Mouse (Mus musculus) liver, embryonic 15.5 days (tissue): ENCODE results near the gene Cfap206. TPM values are rescaled to one million over a fixed set of nuclear protein-coding genes. Genes with fewer than 3 reads are reported as not detected.
"Not testable (repeated sequence)": the region's sequence is repeated elsewhere in the genome, so short reads cannot be mapped to it uniquely, and the experiment has no call there.

Experiments
- ATAC-seq: fragments of 200-750 bp; cut with Nextera tagmentation; 2 replicates; pipeline ENCODE4 v1.8.0; 2017; ENCODE audit warnings: moderate number of reproducible peaks, mild to moderate bottlenecking, moderate library complexity; ENCODE audit not compliant: insufficient read depth
- H3K27ac ChIP-seq: fragments of 300-500 bp; sonication (generic); replicated peaks from 2 replicates; pipeline ENCODE4 v1.5.1; 2015; ENCODE audit warnings: mild to moderate bottlenecking, inconsistent platforms
- H3K27me3 ChIP-seq: fragments of 300-500 bp; sonication (generic); 2 replicates; pipeline ENCODE4 v1.6.1; 2015; ENCODE audit warnings: mild to moderate bottlenecking, inconsistent platforms
- H3K36me3 ChIP-seq: fragments of 300-500 bp; sonication (generic); replicated peaks from 2 replicates; pipeline ENCODE4 v1.6.1; 2015; ENCODE audit warnings: moderate library complexity, mild to moderate bottlenecking, inconsistent platforms
- H3K4me1 ChIP-seq: fragments of 300-500 bp; sonication (generic); replicated peaks from 2 replicates; pipeline ENCODE4 v1.6.1; 2015; ENCODE audit warnings: inconsistent platforms
- H3K4me2 ChIP-seq: fragments of 300-500 bp; sonication (generic); 2 replicates; pipeline ENCODE4 v1.6.1; 2015; ENCODE audit warnings: moderate library complexity, mild to moderate bottlenecking, inconsistent platforms
- H3K4me3 ChIP-seq: fragments of 300-500 bp; sonication (generic); replicated peaks from 2 replicates; pipeline ENCODE4 v1.5.1; 2015; ENCODE audit warnings: mild to moderate bottlenecking, inconsistent platforms
- H3K9ac ChIP-seq: fragments of 300-500 bp; sonication (generic); 2 replicates; pipeline ENCODE4 v1.6.1; 2015; ENCODE audit warnings: moderate library complexity, mild to moderate bottlenecking, inconsistent platforms
- H3K9me3 ChIP-seq: fragments of 300-500 bp; sonication (generic); replicated peaks from 2 replicates; pipeline ENCODE4 v1.6.1; 2016; ENCODE audit warnings: inconsistent platforms
- WGBS: fragments of 180-500 bp; shearing (Covaris S2); methylation state at CpG from one replicate; pipeline ENCODE4 v1.1.7; 2015; ENCODE audit warnings: mixed read lengths; ENCODE audit not compliant: insufficient replicate concordance; 5-methylcytosine and 5-hydroxymethylcytosine counted together
- polyA plus RNA-seq: library from polyadenylated mRNA; unstranded; fragments of >200 nt; fragmentation: Nextera tagmentation; extraction: Ambion mirVana; gene quantifications from 2 replicates; pipeline ENCODE4 v1.2.1, GENCODE M21; 2015

Cfap206 gene
- polyA plus RNA-seq, result not detected in 2 replicates

DNA sequence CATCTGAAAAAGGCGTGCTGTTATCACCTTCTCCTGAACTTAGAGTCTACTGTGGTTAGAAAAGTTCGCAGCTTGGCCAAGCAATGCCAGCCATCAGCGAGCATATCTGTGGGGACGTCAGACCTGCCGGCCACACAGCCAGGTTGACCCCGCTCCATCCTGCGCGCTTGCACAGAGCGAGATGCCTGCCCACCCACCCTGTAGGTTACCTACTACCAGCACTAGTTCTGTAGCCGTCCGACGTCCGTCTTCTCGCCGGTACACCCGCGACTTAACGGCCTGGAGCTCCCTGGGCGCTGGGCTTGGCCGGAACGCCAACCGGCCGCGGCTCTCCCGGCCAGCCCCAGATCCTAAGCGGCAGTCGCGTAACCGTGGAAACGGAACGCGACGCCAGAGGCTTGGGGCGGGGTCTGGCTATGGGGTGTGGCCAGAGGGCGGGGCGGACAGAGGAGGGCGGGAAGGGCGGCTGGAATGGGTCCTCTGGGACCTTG, at the start of gene Cfap206:
TSS of gene Cfap206 (minus strand) at position 356 of the 491 bp plus-strand sequence.
- WGBS, result under 1% methylated on average over 38 of the region's 38 CpGs
- no peak within 1 kb of the TSS for H3K27ac ChIP-seq
- peak; percentile 75 for ATAC-seq
- peak within 1 kb of the TSS; percentile 77 for H3K4me2 ChIP-seq
- no peak within 1 kb of the TSS for H3K9ac ChIP-seq
- peaks cover 26% of the 10 kb centered on the region for H3K27me3 ChIP-seq
- peaks cover 8% of the 10 kb centered on the region for H3K4me1 ChIP-seq
- H3K36me3 ChIP-seq, result no peaks in the 10 kb centered on the region
- H3K4me3 ChIP-seq, result peak within 1 kb of the TSS; percentile 54
- H3K9me3 ChIP-seq, result no peaks in the 10 kb centered on the region

DNA sequence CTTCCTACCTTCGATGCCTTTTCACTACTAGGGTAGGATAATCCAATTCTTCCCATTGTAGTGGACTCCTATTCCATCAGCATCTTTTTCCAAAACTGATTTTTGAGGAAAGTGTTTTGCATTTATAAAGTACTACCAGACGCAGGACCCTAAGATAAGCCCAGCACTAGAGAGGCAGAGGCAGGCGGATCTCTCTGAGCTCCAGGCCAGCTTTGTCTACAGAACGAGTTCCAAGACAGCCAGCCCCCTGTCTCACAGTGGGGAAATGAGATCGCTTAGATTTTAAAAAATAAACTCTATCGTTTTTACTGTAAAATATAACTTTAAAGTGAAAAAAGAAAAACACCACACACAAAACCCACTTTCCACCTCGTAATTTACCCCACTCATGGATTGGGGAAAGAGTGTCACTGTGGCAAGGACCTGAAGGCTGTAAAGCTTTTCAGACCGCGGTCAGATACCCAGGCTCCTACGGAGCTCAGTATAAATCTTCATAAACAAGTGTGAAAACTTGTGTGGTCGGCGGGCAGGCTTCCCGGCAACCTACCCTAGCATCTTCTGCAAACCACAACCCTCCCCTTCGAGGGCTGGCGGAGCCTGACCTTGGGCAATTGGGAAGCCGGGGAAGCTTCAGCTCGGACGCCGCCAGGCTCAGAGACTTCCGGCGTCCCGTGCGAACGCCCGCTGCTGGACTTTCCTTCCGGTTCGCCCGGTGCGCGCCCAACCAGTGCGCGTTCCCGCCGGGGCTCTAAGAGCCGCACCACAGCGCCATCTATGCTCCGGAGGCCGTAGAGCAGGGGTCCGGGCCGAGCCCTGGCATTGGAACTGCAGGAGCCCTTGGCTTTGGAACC, 47.9 kb upstream of the Cfap206 start, which contains the start of gene Smim8:
TSS of gene Smim8 (minus strand) at position 747 of the 851 bp plus-strand sequence.
- H3K27me3 ChIP-seq, result no peaks in the 10 kb centered on the region
- 4% methylated on average over 40 of the region's 40 CpGs for WGBS
- ATAC-seq, result peak; percentile 93
- no peaks in the 10 kb centered on the region for H3K9me3 ChIP-seq
- H3K9ac ChIP-seq, result peak within 1 kb of the TSS; percentile 73
- peak within 1 kb of the TSS; percentile 82 for H3K27ac ChIP-seq
- no peaks in the 10 kb centered on the region for H3K36me3 ChIP-seq
- peaks cover 18% of the 10 kb centered on the region for H3K4me1 ChIP-seq
- peak within 1 kb of the TSS; percentile 77 for H3K4me2 ChIP-seq
- H3K4me3 ChIP-seq, result peak within 1 kb of the TSS; percentile 79

DNA sequence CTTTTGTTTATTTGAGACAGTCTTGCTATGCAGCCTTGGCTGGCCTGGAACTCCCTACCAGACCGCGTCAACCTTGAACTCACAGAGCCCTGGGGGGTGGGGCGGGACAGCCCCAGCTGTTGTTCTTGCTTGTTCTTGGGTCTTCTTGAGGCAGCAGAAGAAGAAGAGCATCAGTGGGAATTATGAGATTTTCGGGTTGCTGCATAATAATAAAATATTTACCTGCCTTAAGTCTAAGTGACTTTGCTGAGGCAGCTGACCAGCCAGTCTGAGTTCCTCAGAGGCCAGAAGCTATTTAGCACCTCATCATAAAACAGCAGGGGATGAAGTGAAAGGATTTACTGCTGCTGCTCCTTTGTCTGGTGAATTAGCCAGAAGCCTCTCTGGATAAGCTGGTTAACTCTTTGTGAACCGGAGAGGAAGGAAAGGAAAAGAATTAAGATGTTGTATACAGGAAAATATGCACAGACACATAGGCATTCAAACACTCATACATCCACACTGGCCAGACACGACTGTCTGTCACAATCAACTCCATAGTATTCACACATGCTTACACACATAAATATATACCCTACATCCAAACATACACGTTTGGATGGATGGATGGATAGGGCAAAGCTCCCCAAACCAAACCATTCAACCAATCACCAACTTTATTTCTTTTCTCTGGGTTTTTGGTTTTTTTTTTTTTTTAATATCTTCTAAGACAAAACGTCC, 41.8 kb upstream of the Cfap206 start:
- H3K27me3 ChIP-seq, result no peaks in the 10 kb centered on the region
- 44% methylated on average over 8 of the region's 8 CpGs for WGBS
- ATAC-seq, result no peak

DNA sequence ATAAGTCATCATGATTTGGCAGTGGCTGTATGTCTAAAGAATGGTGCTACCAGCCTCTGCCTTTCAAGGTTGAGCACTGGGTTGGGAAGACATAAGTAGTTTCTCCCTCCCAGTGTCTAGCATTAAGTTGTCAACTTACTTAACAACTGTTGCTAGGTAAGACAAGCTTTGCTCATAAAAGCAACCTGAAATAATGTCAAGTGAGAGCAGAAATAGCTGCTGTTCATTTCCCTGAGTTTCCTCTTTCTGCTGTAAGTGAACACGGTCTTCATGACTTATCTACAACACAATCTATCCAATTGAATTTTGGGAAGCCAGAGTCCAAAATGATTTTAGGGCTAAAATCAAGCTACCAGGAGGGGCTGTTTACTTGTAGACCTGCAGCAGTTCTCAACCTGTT, 26.2 kb upstream of the Cfap206 start, which contains the start of gene Gm136:
TSS of gene Gm136 (minus strand) at position 101 of the 400 bp plus-strand sequence.
- no peak for ATAC-seq
- WGBS, result 29% methylated on average over 1 of the region's 1 CpGs
- no peaks in the 10 kb centered on the region for H3K4me1 ChIP-seq
- H3K27me3 ChIP-seq, result no peaks in the 10 kb centered on the region
- no peak within 1 kb of the TSS for H3K27ac ChIP-seq
- H3K36me3 ChIP-seq, result no peaks in the 10 kb centered on the region
- H3K4me2 ChIP-seq, result no peak within 1 kb of the TSS
- H3K4me3 ChIP-seq, result no peak within 1 kb of the TSS
- H3K9me3 ChIP-seq, result no peaks in the 10 kb centered on the region
- H3K9ac ChIP-seq, result no peak within 1 kb of the TSS

More for the DNA sequence above, 41.8 kb upstream of the Cfap206 start:
- Histone ChIP-seq H3K9ac (no peak overlapping the region), H3K4me3 (no peak overlapping the region), H3K9me3 (no peaks in the 10 kb centered on the region), H3K27ac (no peak overlapping the region), H3K4me2 (no peak overlapping the region), H3K4me1 (peaks cover 12% of the 10 kb centered on the region), H3K36me3 (peaks cover 3% of the 10 kb centered on the region)

DNA sequence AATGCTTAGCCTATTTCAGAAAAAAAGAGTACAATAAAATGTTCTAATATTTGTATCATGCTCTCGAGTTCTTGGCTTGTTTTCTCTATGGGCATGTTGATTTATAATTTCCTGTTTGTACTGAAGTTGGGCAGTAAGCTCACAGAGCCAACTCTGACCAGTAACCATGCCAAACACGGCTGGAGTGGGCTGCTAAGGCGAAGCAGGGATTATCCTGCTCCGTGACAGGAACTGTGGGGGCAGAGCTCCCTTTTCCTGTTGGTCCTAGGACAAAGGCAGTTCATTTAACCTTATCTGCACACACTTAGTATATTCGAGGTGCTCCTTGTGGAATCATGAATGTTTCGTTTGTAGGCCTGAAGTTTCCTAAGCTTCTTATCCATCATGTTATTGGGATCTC, 19.2 kb upstream of the Cfap206 start:
- Histone ChIP-seq H3K9ac (no peak overlapping the region), H3K4me1 (no peaks in the 10 kb centered on the region), H3K36me3 (no peaks in the 10 kb centered on the region), H3K9me3 (no peaks in the 10 kb centered on the region), H3K27me3 (no peaks in the 10 kb centered on the region), H3K4me3 (no peak overlapping the region), H3K4me2 (no peak overlapping the region), H3K27ac (no peak overlapping the region)
- no peak for ATAC-seq
- 30% methylated on average over 6 of the region's 6 CpGs for WGBS

DNA sequence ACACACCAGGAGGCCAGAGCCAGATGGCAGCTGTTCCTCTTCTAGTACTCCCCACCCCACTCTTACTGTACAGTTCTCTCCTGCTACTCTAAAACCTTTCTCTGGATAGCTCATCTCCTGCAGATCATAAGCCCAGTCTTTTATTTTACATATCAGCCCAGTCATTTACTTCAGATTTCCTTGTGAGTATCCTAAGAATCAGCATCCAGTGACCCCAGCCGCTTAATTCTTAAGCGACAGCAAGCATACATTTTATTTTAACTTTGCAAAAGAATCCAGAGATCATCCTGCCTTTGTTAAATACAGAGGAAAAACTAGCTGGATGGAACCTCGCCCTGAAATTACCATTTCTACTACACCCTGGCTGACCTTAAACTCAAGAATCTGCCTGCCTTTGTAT, 4.5 kb upstream of the Cfap206 start:
- Histone ChIP-seq H3K27me3 (peaks cover 12% of the 10 kb centered on the region), H3K4me2 (no peak overlapping the region), H3K4me3 (no peak overlapping the region), H3K9me3 (no peaks in the 10 kb centered on the region), H3K27ac (no peak overlapping the region), H3K36me3 (no peaks in the 10 kb centered on the region), H3K4me1 (peaks cover 8% of the 10 kb centered on the region), H3K9ac (no peak overlapping the region)
- 60% methylated on average over 3 of the region's 3 CpGs for WGBS
- ATAC-seq, result no peak

DNA sequence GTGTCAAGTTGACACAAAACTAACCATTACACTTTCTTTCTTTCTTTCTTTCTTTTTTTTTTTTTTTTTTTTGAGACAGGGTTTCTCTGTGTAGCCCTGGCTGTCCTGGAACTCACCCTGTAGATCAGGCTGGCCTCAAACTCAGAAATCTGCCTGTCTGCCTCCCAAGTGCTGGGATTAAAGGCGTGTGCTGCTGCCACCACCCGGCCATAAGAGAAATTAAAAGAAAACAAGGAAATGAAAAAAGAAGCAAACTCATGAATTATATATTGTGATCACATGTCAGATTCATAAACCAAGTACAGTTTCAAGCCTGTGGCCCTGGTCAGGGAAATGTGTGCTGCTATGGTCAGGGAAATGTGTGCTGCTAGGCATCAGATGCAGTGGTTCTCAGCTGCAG, 3.4 kb upstream of the Cfap206 start:
- H3K9me3 ChIP-seq, H3K36me3 ChIP-seq, H3K4me3 ChIP-seq, H3K4me1 ChIP-seq, ATAC-seq, H3K4me2 ChIP-seq, H3K27ac ChIP-seq, H3K9ac ChIP-seq: not testable (repeated sequence)
- peaks cover 17% of the 10 kb centered on the region for H3K27me3 ChIP-seq
- WGBS, result 17% methylated on average over 2 of the region's 2 CpGs

DNA sequence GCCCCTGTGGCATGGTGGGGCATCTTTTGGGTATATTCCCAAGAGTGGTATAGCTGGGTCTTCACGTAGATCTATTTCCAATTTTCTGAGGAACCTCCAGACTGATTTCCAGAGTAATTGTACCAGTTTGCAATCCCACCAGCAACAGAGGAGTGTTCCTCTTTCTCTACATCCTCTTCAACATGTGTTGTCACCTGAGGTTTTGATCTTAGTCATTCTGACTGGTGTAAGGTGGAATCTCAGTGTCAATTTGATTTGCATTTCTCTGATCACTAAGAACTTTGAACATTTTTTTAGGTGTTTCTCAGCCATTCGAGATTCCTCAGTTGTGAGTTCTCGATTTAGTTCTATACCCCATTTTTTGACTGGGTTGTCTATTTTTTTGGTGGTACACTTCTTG, 4.3 kb downstream of the Cfap206 start:
- ATAC-seq, H3K4me3 ChIP-seq: not testable (repeated sequence)

DNA sequence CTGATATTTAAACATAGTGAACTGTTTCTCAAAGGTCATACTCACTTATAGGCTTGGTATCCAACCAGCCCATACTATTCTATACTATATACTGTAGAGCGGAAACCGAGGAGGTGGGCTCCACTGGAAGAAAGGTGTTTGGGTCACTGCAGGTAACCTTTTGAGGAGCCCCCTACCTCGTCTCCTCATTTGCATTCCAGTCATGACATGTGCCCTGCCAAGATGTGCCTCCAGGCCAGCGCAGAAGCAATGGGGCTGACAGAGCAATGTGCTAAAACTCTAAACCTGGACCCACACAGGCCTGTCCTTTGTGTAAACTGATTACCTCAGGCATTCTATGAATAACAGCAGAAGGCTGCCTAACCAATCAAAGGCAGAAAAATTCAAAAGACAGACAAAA, 5.7 kb downstream of the Cfap206 start:
- peaks cover 13% of the 10 kb centered on the region for H3K27me3 ChIP-seq
- no peak for ATAC-seq
- H3K4me1 ChIP-seq, result no peaks in the 10 kb centered on the region
- H3K9ac ChIP-seq, result no peak overlapping the region
- WGBS, result 56% methylated on average over 4 of the region's 4 CpGs
- no peak overlapping the region for H3K4me3 ChIP-seq
- no peaks in the 10 kb centered on the region for H3K36me3 ChIP-seq
- H3K9me3 ChIP-seq, result 0 out of 2 replicates have a peak, but pooled peaks cover 7% of the 10 kb centered on the region
- no peak overlapping the region for H3K27ac ChIP-seq
- H3K4me2 ChIP-seq, result no peak overlapping the region

More for the DNA sequence above, 4.3 kb downstream of the Cfap206 start:
- not testable (repeated sequence) for H3K27ac ChIP-seq, H3K9ac ChIP-seq, H3K9me3 ChIP-seq, H3K4me1 ChIP-seq, H3K36me3 ChIP-seq, H3K4me2 ChIP-seq
- 58% methylated on average over 3 of the region's 3 CpGs for WGBS
- H3K27me3 ChIP-seq, result peaks cover 23% of the 10 kb centered on the region

DNA sequence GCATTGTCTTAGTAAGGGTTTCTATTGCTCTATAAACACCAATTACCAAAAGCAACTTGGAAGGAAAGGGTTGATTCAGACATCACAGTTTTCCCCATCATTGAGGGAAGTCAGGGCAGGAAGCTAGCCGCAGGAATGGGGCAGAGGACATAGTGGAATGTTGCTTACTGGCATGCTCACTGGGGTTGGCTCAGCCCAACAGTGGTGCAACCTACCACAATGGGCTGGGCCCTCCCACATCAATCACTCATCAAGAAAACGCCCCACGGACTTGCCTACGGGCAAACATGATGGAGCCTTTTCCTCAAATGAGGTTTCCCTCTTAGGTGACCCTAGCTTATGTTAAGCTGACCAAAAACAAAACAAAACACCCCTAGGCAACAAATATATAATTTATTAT, 6.8 kb downstream of the Cfap206 start:
- ATAC-seq, result no peak
- Histone ChIP-seq H3K27me3 (peaks cover 7% of the 10 kb centered on the region), H3K36me3 (no peaks in the 10 kb centered on the region), H3K27ac (no peak overlapping the region), H3K9ac (no peak overlapping the region), H3K4me3 (no peak overlapping the region), H3K4me1 (no peaks in the 10 kb centered on the region), H3K9me3 (0 out of 2 replicates have a peak, but pooled peaks cover 9% of the 10 kb centered on the region), H3K4me2 (no peak overlapping the region)
- 59% methylated on average over 4 of the region's 4 CpGs for WGBS
